Comparison of ENCODE assay signal across 27 mouse cellular contexts in the genomic region with DNA sequence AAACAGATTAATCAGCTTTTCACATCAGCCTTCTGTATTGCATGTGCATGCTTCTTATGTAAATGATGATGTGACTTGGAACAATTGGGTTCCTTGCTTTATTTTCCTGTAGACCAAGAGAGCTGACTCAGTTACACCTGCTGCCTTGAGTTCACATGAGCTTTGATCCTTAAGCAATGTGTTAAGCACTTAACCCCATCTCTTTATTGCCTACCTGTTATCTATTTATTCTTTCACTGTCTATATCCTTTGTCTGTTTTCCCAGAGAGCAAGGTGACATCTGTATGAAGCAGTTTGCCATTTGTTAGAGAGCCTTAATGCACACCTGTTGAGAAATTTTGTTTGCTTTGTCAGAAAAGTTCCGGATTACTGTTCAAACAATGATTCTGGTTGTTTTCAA.
"Had no signal": no experiment of that assay in that cellular context is flagged by ENCODE, and none has a peak within 500 bp of the region (broad histone marks: within the 10 kb centered on the region; RNA-seq: fewer than 3 reads in every experiment).

No protein-coding gene starts in this region.

- ATAC-seq: forebrain, embryonic 13.5 days; forebrain, embryonic 14.5 days; forebrain, embryonic 15.5 days; forebrain, embryonic 16.5 days; forebrain, postnatal 0 days had no signal

- H3K9me3 ChIP-seq: embryonic facial prominence, embryonic 10.5 days; embryonic facial prominence, embryonic 12.5 days; embryonic facial prominence, embryonic 13.5 days; embryonic facial prominence, embryonic 15.5 days; forebrain, embryonic 10.5 days; forebrain, embryonic 12.5 days; forebrain, embryonic 13.5 days; forebrain, embryonic 15.5 days had no signal

- H3K36me3 ChIP-seq: embryonic facial prominence, embryonic 10.5 days; embryonic facial prominence, embryonic 12.5 days; embryonic facial prominence, embryonic 13.5 days; embryonic facial prominence, embryonic 15.5 days; forebrain, embryonic 10.5 days; forebrain, embryonic 12.5 days; forebrain, embryonic 15.5 days had no signal

- H3K4me1 ChIP-seq: embryonic facial prominence, embryonic 10.5 days; embryonic facial prominence, embryonic 12.5 days; embryonic facial prominence, embryonic 13.5 days; embryonic facial prominence, embryonic 15.5 days; forebrain, embryonic 10.5 days; forebrain, embryonic 15.5 days had no signal

- H3K4me2 ChIP-seq: embryonic facial prominence, embryonic 12.5 days; embryonic facial prominence, embryonic 13.5 days; embryonic facial prominence, embryonic 15.5 days; forebrain, embryonic 12.5 days; forebrain, embryonic 13.5 days; forebrain, embryonic 15.5 days had no signal

- DNase-seq: cerebellum, adult 9-10 months; cerebellum, adult 9-11 months; cerebellum, postnatal 10 days; cerebellum, postnatal 14 days; cerebellum, postnatal 25 days; cerebellum, postnatal 36 days; embryo, embryonic 11 days; forebrain, postnatal 0 days; gastrocnemius, adult 2 months; gastrocnemius, postnatal 10 days; gastrocnemius, postnatal 14 days; gastrocnemius, postnatal 25 days; gastrocnemius, postnatal 36 days; heart, adult 11 months; heart, adult 18-20 months; heart, adult 2 months had no signal

- H3K4me3 ChIP-seq: embryonic facial prominence, embryonic 10.5 days; embryonic facial prominence, embryonic 12.5 days; embryonic facial prominence, embryonic 13.5 days; embryonic facial prominence, embryonic 15.5 days; erythroblast, embryonic 14.5 days; forebrain, embryonic 10.5 days; forebrain, embryonic 12.5 days; forebrain, embryonic 13.5 days; forebrain, embryonic 15.5 days; gastrocnemius, adult 2 months; heart, adult 2 months had no signal

- H3K27ac ChIP-seq: embryonic facial prominence, embryonic 10.5 days; embryonic facial prominence, embryonic 12.5 days; embryonic facial prominence, embryonic 13.5 days; embryonic facial prominence, embryonic 15.5 days; forebrain, embryonic 10.5 days; forebrain, embryonic 12.5 days; forebrain, embryonic 13.5 days; forebrain, embryonic 15.5 days; gastrocnemius, adult 2 months; heart, adult 2 months had no signal

- H3K27me3 ChIP-seq: embryonic facial prominence, embryonic 12.5 days; embryonic facial prominence, embryonic 13.5 days; embryonic facial prominence, embryonic 15.5 days; forebrain, embryonic 12.5 days; forebrain, embryonic 13.5 days; forebrain, embryonic 15.5 days had no signal

- H3K9ac ChIP-seq: embryonic facial prominence, embryonic 12.5 days; embryonic facial prominence, embryonic 13.5 days; embryonic facial prominence, embryonic 15.5 days; forebrain, embryonic 12.5 days; forebrain, embryonic 13.5 days; forebrain, embryonic 15.5 days; forebrain, postnatal 0 days had no signal
